Mouse (Mus musculus): ENCODE data around the gene Sept8. TPM values are rescaled to one million over a fixed set of nuclear protein-coding genes. Genes with fewer than 3 reads are reported as not detected.
A peak's percentile ranks its signal among the peaks of the same experiment; 100 is the strongest.

The Sept8 gene
- polyA plus RNA-seq, 1 experiment from 2014 or later: 21.7 TPM

- H3K9me3 ChIP-seq: no peaks in the 10 kb centered on the region
Observed at GRCm38 (mm10) chr11:53483159-53483891, 35.7 kb upstream of the Sept8 start.

DNA sequence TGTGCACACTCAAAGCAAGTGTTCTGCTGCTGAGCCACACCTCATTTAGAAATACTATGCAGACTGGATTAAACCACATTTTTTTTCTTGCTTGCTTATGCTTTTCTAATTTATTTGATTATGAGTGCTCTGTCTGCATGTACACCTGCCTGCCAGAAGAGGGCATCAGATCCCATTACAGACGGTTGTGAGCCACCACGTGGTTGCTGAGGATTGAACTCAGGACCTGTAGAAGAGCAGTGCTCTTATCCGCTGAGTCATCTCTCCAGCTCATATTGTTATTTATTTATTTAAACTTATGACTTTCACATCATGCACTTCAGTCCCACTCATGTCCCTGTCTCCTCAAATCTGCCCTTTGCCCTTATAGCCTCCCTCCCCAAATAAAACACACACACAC, 33.3 kb upstream of the Sept8 start:
- Histone ChIP-seq H3K27ac (no peak overlapping the region), H3K4me2 (replicated peaks) (no peak overlapping the region), H3K4me3 (replicated peaks) (no peak overlapping the region), H3K4me1 (replicated peaks) (peaks cover 10% of the 10 kb centered on the region; the same call in 1 of the 2 replicates), H3K27me3 (replicated peaks) (peaks cover 9% of the 10 kb centered on the region; the same call in 1 of the 2 replicates), H3K36me3 (no peaks in the 10 kb centered on the region), H3K9ac (no peak overlapping the region), H3K9me3 (no peaks in the 10 kb centered on the region)
- 48% methylated on average over 3 of the region's 3 CpGs for WGBS
- no peak for ATAC-seq

More at GRCm38 (mm10) chr11:53483159-53483891, 35.7 kb upstream of the Sept8 start:
- Histone ChIP-seq H3K4me3 (replicated peaks) (no peak overlapping the region), H3K9ac (no peak overlapping the region), H3K27me3 (replicated peaks) (peaks cover 33% of the 10 kb centered on the region), H3K4me1 (replicated peaks) (peaks cover 28% of the 10 kb centered on the region), H3K36me3 (no peaks in the 10 kb centered on the region), H3K4me2 (replicated peaks) (no peak overlapping the region), H3K27ac (no peak overlapping the region; the same call in 1 of the 2 replicates)
- 59% methylated on average over 9 of the region's 9 CpGs for WGBS
- ATAC-seq: peak; percentile 59

DNA sequence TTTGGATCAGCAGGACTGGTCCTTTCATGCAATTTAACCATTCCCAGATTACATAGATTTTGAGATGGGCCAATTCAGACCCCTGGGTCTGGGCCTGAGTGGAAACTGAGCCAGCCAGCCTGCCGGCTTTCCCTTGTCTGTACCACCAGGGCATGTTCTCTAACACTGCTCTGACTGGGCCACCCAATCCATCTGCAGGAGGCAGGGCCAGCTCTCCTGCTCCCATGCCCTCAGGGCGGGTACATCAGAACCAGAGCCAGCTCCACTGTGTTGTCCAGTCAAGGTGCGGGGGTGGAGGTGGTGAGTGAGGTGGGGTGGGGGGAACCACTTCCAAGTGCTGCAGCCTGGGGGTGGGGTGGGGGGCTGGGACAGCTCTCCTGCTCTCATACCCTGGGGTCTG, 32.7 kb upstream of the Sept8 start:
- no peak overlapping the region for H3K27ac ChIP-seq
- 66% methylated on average over 3 of the region's 3 CpGs for WGBS
- no peak overlapping the region for H3K4me3 ChIP-seq (replicated peaks)
- 0 out of 2 replicates have a peak, but pooled peaks cover 8% of the 10 kb centered on the region for H3K27me3 ChIP-seq (replicated peaks)
- H3K4me1 ChIP-seq (replicated peaks): peaks cover 10% of the 10 kb centered on the region; the same call in 1 of the 2 replicates
- no peak overlapping the region for H3K9ac ChIP-seq
- H3K9me3 ChIP-seq: no peaks in the 10 kb centered on the region
- ATAC-seq: no peak
- no peak overlapping the region for H3K4me2 ChIP-seq (replicated peaks)
- no peaks in the 10 kb centered on the region for H3K36me3 ChIP-seq

GRCm38 (mm10) chr11:53486822-53487594, 32.0 kb upstream of the Sept8 start:
- 0 out of 2 replicates have a peak, but pooled peaks cover 8% of the 10 kb centered on the region for H3K27me3 ChIP-seq (replicated peaks)
- peak; percentile 73 for ATAC-seq
- H3K4me3 ChIP-seq (replicated peaks): peak overlapping the region; percentile 23
- peak overlapping the region; percentile 60 for H3K4me2 ChIP-seq (replicated peaks)
- no peak overlapping the region for H3K9ac ChIP-seq
- H3K27ac ChIP-seq: no peak overlapping the region
- H3K36me3 ChIP-seq: no peaks in the 10 kb centered on the region
- WGBS: 10% methylated on average over 27 of the region's 27 CpGs
- peaks cover 13% of the 10 kb centered on the region for H3K4me1 ChIP-seq (replicated peaks)
- H3K9me3 ChIP-seq: no peaks in the 10 kb centered on the region

DNA sequence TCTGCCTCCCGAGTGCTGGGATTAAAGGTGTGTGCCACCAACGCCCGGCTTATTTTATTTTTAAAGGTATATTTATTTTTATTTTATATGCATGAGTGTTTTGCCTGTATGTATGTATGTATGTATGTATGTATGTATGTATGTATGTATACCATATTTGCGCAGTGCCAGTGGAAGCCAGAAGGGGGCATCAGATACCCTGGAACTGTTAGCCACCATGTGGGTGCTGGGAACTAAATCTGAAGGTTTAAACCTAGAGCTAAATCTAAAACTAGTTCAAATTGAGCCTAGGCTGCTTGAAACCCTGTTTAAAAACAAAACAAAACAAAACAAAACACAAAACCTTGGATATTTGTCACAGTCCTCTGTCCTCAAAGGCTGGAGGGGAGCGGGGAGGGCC, 30.1 kb upstream of the Sept8 start:
- no peak overlapping the region for H3K4me3 ChIP-seq (replicated peaks)
- WGBS: 95% methylated on average over 5 of the region's 5 CpGs
- no peak overlapping the region for H3K27ac ChIP-seq
- peaks cover 12% of the 10 kb centered on the region for H3K4me1 ChIP-seq (replicated peaks)
- H3K36me3 ChIP-seq: no peaks in the 10 kb centered on the region
- no peak overlapping the region for H3K9ac ChIP-seq
- no peak for ATAC-seq
- no peaks in the 10 kb centered on the region for H3K9me3 ChIP-seq
- 0 out of 2 replicates have a peak, but pooled peaks cover 8% of the 10 kb centered on the region for H3K27me3 ChIP-seq (replicated peaks)
- H3K4me2 ChIP-seq (replicated peaks): no peak overlapping the region

- H3K4me1 ChIP-seq (replicated peaks): peaks cover 12% of the 10 kb centered on the region
- no peak overlapping the region for H3K27ac ChIP-seq
- H3K9me3 ChIP-seq: no peaks in the 10 kb centered on the region
- H3K9ac ChIP-seq: no peak overlapping the region
- ATAC-seq: no peak
- WGBS: 84% methylated on average over 9 of the region's 9 CpGs
- H3K27me3 ChIP-seq (replicated peaks): 0 out of 2 replicates have a peak, but pooled peaks cover 8% of the 10 kb centered on the region
- no peaks in the 10 kb centered on the region for H3K36me3 ChIP-seq
- H3K4me2 ChIP-seq (replicated peaks): no peak overlapping the region
- H3K4me3 ChIP-seq (replicated peaks): no peak overlapping the region
Observed at GRCm38 (mm10) chr11:53489421-53489820, 29.6 kb upstream of the Sept8 start.

DNA sequence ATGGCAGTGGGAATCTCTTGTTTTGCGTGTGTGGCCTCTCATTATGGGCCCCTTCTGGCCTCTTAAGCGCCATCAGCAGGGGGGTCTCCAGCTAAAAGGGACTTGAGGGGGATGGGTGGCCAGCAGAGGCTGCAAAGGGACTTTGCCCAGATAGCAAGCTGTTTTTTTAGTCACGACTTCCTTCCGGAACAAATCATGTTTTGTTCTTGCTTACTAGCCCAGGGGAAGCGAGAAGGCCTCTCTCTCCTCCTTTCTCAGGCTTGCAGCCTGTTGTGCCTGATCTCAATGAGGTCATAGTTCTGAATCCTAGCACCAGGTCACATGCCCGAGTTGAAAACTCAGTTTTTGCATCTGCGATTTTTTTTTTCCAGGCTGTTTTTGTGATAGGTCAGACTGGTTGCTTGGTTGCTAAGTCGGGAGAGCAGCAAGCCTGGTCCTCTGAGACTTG, 27.1 kb upstream of the Sept8 start:
- no peak overlapping the region for H3K4me2 ChIP-seq (replicated peaks)
- no peak overlapping the region for H3K9ac ChIP-seq
- no peaks in the 10 kb centered on the region for H3K9me3 ChIP-seq
- H3K27me3 ChIP-seq (replicated peaks): 0 out of 2 replicates have a peak, but pooled peaks cover 3% of the 10 kb centered on the region
- no peak overlapping the region for H3K27ac ChIP-seq
- 0 out of 2 replicates have a peak, but pooled peaks have one; percentile 31 for ATAC-seq
- H3K36me3 ChIP-seq: no peaks in the 10 kb centered on the region
- H3K4me3 ChIP-seq (replicated peaks): no peak overlapping the region
- H3K4me1 ChIP-seq (replicated peaks): peaks cover 10% of the 10 kb centered on the region
- WGBS: 33% methylated on average over 8 of the region's 8 CpGs

DNA sequence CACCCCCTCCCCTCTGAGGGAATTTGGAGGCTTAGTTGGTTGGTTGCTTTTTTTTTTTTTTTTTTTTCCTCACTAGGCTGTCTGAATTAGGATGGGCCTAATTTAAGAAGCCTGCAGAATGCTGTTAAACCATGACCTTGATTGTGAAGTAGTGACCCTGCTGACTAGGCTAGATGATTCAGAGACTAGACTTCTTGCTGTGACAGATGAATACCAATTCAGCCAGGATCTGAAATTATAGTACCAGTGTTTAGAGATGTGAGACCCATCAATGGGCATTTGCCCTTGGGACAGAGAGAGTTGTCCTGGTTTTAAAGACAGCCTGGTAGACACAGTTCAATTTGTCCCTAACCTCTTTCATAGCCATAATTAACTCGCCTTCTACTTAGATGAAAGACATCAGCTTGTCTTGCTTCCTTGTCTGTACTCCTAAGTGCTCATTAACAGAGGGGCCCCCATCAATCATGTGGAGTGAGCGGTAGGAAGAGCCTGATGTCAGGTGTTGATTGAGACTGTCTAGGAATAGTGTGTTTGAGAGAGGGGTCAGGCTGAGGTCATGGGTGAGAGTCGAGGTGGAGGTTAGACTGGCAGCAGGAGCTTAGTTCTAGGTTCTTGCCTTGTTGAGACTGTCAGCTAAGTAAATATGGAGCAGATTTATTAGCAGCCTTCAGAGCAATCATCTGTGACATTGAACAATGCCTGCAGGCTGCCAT, 25.7 kb upstream of the Sept8 start:
- H3K27ac ChIP-seq: no peak overlapping the region
- H3K9ac ChIP-seq: no peak overlapping the region
- no peaks in the 10 kb centered on the region for H3K36me3 ChIP-seq
- H3K4me1 ChIP-seq (replicated peaks): peaks cover 5% of the 10 kb centered on the region
- H3K27me3 ChIP-seq (replicated peaks): no peaks in the 10 kb centered on the region
- H3K4me3 ChIP-seq (replicated peaks): no peak overlapping the region
- no peak overlapping the region for H3K4me2 ChIP-seq (replicated peaks)
- no peaks in the 10 kb centered on the region for H3K9me3 ChIP-seq
- WGBS: 30% methylated on average over 3 of the region's 3 CpGs
- no peak for ATAC-seq

- no peak for ATAC-seq
- 59% methylated on average over 6 of the region's 6 CpGs for WGBS
- H3K27me3 ChIP-seq (replicated peaks): 0 out of 2 replicates have a peak, but pooled peaks cover 2% of the 10 kb centered on the region
- H3K9ac ChIP-seq: no peak overlapping the region
- no peak overlapping the region for H3K27ac ChIP-seq
- H3K4me2 ChIP-seq (replicated peaks): no peak overlapping the region
- H3K4me3 ChIP-seq (replicated peaks): no peak overlapping the region
- H3K4me1 ChIP-seq (replicated peaks): peaks cover 5% of the 10 kb centered on the region
- H3K9me3 ChIP-seq: no peaks in the 10 kb centered on the region
- no peaks in the 10 kb centered on the region for H3K36me3 ChIP-seq
Observed at GRCm38 (mm10) chr11:53495417-53495816, 23.6 kb upstream of the Sept8 start.

- no peak overlapping the region for H3K4me3 ChIP-seq (replicated peaks)
- no peak for ATAC-seq
- H3K9me3 ChIP-seq: no peaks in the 10 kb centered on the region
- H3K9ac ChIP-seq: no peak overlapping the region
- peaks cover 3% of the 10 kb centered on the region for H3K4me1 ChIP-seq (replicated peaks)
- H3K4me2 ChIP-seq (replicated peaks): no peak overlapping the region
- WGBS: 73% methylated on average over 6 of the region's 6 CpGs
- H3K27me3 ChIP-seq (replicated peaks): 0 out of 2 replicates have a peak, but pooled peaks cover 2% of the 10 kb centered on the region
- H3K27ac ChIP-seq: no peak overlapping the region
- H3K36me3 ChIP-seq: no peaks in the 10 kb centered on the region
Observed at GRCm38 (mm10) chr11:53496946-53497345, 22.1 kb upstream of the Sept8 start.

- Histone ChIP-seq H3K4me2 (replicated peaks) (peak overlapping the region; percentile 34; the same call in 1 of the 2 replicates), H3K27me3 (replicated peaks) (0 out of 2 replicates have a peak, but pooled peaks cover 2% of the 10 kb centered on the region), H3K9ac (no peak overlapping the region), H3K36me3 (no peaks in the 10 kb centered on the region), H3K9me3 (no peaks in the 10 kb centered on the region), H3K27ac (no peak overlapping the region), H3K4me1 (replicated peaks) (no peaks in the 10 kb centered on the region), H3K4me3 (replicated peaks) (no peak overlapping the region)
- ATAC-seq: no peak
- 9% methylated on average over 11 of the region's 11 CpGs for WGBS
Observed at GRCm38 (mm10) chr11:53500569-53500968, 18.5 kb upstream of the Sept8 start.

All from intestine, embryonic 15.5 days (tissue).